Comparison of ENCODE assay signal across 17 mouse cellular contexts in the genomic region with DNA sequence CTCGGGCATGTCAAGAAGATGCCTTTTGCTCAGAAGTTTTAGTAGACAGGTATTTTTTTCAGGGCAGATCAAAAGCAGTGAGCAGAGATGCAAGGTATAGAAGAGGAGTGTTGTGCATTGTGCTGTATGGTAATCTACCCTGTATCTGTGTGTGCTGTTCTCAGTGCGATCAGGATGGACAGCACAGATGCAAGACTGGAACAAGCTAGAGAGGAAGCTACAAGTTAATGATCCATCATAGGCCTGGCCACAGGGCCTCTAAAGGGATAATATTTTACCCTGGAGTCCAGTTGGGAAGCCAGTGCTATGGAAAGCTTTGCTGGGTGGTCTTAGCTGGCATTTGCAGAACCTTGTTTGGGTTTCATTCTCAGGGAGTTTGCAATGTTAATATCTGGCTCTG.
"Had no signal": no experiment of that assay in that cellular context is flagged by ENCODE, and none has a peak within 500 bp of the region (broad histone marks: within the 10 kb centered on the region; RNA-seq: fewer than 3 reads in every experiment).

No protein-coding gene starts in this region.

- H3K36me3 ChIP-seq: neural tube, embryonic 12.5 days; neural tube, embryonic 13.5 days; neural tube, embryonic 15.5 days; stomach, embryonic 15.5 days had no signal

- H3K4me3 ChIP-seq: neural tube, embryonic 12.5 days; neural tube, embryonic 13.5 days; neural tube, embryonic 15.5 days; stomach, embryonic 15.5 days had no signal

- DNase-seq: retina, postnatal 1 day; right cerebral cortex, adult 18-20 months; right cerebral cortex, postnatal 14 days; right cerebral cortex, postnatal 25 days; right cerebral cortex, postnatal 4 days; spleen, adult 18-20 months; thymus, adult 18-20 months; thymus, adult 2 months; thymus, postnatal 14 days; thymus, postnatal 25 days; thymus, postnatal 36 days; thymus, postnatal 4 days had no signal

- H3K9me3 ChIP-seq: neural tube, embryonic 12.5 days; neural tube, embryonic 13.5 days; neural tube, embryonic 15.5 days; stomach, embryonic 15.5 days had no signal

- H3K9ac ChIP-seq: neural tube, embryonic 12.5 days; neural tube, embryonic 13.5 days; neural tube, embryonic 15.5 days; stomach, embryonic 15.5 days had no signal

- H3K27ac ChIP-seq: neural tube, embryonic 12.5 days; neural tube, embryonic 13.5 days; neural tube, embryonic 15.5 days; stomach, embryonic 15.5 days; stomach, postnatal 0 days had no signal

- H3K4me1 ChIP-seq: neural tube, embryonic 12.5 days; stomach, embryonic 15.5 days had no signal

- H3K27me3 ChIP-seq: neural tube, embryonic 12.5 days; neural tube, embryonic 13.5 days; neural tube, embryonic 15.5 days; stomach, embryonic 15.5 days had no signal

- H3K4me2 ChIP-seq: neural tube, embryonic 12.5 days; neural tube, embryonic 13.5 days; neural tube, embryonic 15.5 days; stomach, embryonic 15.5 days had no signal
